Mouse (Mus musculus): ENCODE measurements around the gene Pigh. TPM values are rescaled to one million over a fixed set of nuclear protein-coding genes. Genes with fewer than 3 reads are reported as not detected.

The Pigh gene
- polyA plus RNA-seq, 1 experiment from 2014 or later = 15.3 TPM

GRCm38 (mm10) chr12:79041436-79041835 is 48.0 kb downstream of the Pigh start:
- no peak for ATAC-seq (replicated peaks; ENCODE audit: extremely low read depth, insufficient read depth, low FRiP score)
- H3K27me3 ChIP-seq (ENCODE audit: control insufficient read depth, insufficient read depth, low read length) = peaks cover 37% of the 10 kb centered on the region
- no peak overlapping the region for H3K4me3 ChIP-seq (ENCODE audit: low read length)
- no peaks in the 10 kb centered on the region for H3K36me3 ChIP-seq (ENCODE audit: control insufficient read depth, insufficient read depth)
- H3K9me3 ChIP-seq (replicated peaks; ENCODE audit: control insufficient read depth, low read length) = no peaks in the 10 kb centered on the region
- no peak overlapping the region for H3K27ac ChIP-seq (ENCODE audit: low read length)
- no peak overlapping the region for H3K4me2 ChIP-seq (ENCODE audit: low read depth, low read length)
- H3K4me1 ChIP-seq (ENCODE audit: control insufficient read depth, insufficient read depth, low read length) = peaks cover 13% of the 10 kb centered on the region
- H3K9ac ChIP-seq (ENCODE audit: low read length) = no peak overlapping the region

GRCm38 (mm10) chr12:79040201-79040827 is 49.1 kb downstream of the Pigh start:
- Histone ChIP-seq H3K27me3 (ENCODE audit: control insufficient read depth, insufficient read depth, low read length) (peaks cover 35% of the 10 kb centered on the region), H3K36me3 (ENCODE audit: control insufficient read depth, insufficient read depth) (no peaks in the 10 kb centered on the region), H3K4me2 (ENCODE audit: low read depth, low read length) (no peak overlapping the region), H3K9me3 (replicated peaks; ENCODE audit: control insufficient read depth, low read length) (no peaks in the 10 kb centered on the region), H3K4me1 (ENCODE audit: control insufficient read depth, insufficient read depth, low read length) (peaks cover 11% of the 10 kb centered on the region), H3K27ac (ENCODE audit: low read length) (no peak overlapping the region), H3K4me3 (ENCODE audit: low read length) (no peak overlapping the region), H3K9ac (ENCODE audit: low read length) (no peak overlapping the region)
- ATAC-seq (replicated peaks; ENCODE audit: extremely low read depth, insufficient read depth, low FRiP score) = no peak
- 81% methylated on average over 11 of the region's 11 CpGs for WGBS

GRCm38 (mm10) chr12:79039708-79040107 is 49.7 kb downstream of the Pigh start:
- no peak for ATAC-seq (replicated peaks; ENCODE audit: extremely low read depth, insufficient read depth, low FRiP score)
- H3K27me3 ChIP-seq (ENCODE audit: control insufficient read depth, insufficient read depth, low read length) = peaks cover 35% of the 10 kb centered on the region
- 74% methylated on average over 8 of the region's 8 CpGs for WGBS

GRCm38 (mm10) chr12:79035349-79035748 is 54.1 kb downstream of the Pigh start:
- H3K27ac ChIP-seq (ENCODE audit: low read length) = no peak overlapping the region
- WGBS = 51% methylated on average over 3 of the region's 3 CpGs
- H3K4me1 ChIP-seq (ENCODE audit: control insufficient read depth, insufficient read depth, low read length) = no peaks in the 10 kb centered on the region
- peaks cover 15% of the 10 kb centered on the region for H3K27me3 ChIP-seq (ENCODE audit: control insufficient read depth, insufficient read depth, low read length)
- no peak overlapping the region for H3K9ac ChIP-seq (ENCODE audit: low read length)
- no peak overlapping the region for H3K4me3 ChIP-seq (ENCODE audit: low read length)
- no peak overlapping the region for H3K4me2 ChIP-seq (ENCODE audit: low read depth, low read length)
- no peak for ATAC-seq (replicated peaks; ENCODE audit: extremely low read depth, insufficient read depth, low FRiP score)
- H3K9me3 ChIP-seq (replicated peaks; ENCODE audit: control insufficient read depth, low read length) = no peaks in the 10 kb centered on the region
- no peaks in the 10 kb centered on the region for H3K36me3 ChIP-seq (ENCODE audit: control insufficient read depth, insufficient read depth)

More at GRCm38 (mm10) chr12:79039708-79040107, 49.7 kb downstream of the Pigh start:
- Histone ChIP-seq H3K4me2 (ENCODE audit: low read depth, low read length) (no peak overlapping the region), H3K4me3 (ENCODE audit: low read length) (no peak overlapping the region), H3K36me3 (ENCODE audit: control insufficient read depth, insufficient read depth) (no peaks in the 10 kb centered on the region), H3K9ac (ENCODE audit: low read length) (no peak overlapping the region), H3K4me1 (ENCODE audit: control insufficient read depth, insufficient read depth, low read length) (peaks cover 8% of the 10 kb centered on the region), H3K9me3 (replicated peaks; ENCODE audit: control insufficient read depth, low read length) (no peaks in the 10 kb centered on the region), H3K27ac (ENCODE audit: low read length) (no peak overlapping the region)

GRCm38 (mm10) chr12:79034331-79034730 is 55.1 kb downstream of the Pigh start:
- H3K27me3 ChIP-seq (ENCODE audit: control insufficient read depth, insufficient read depth, low read length) = peaks cover 10% of the 10 kb centered on the region
- no peaks in the 10 kb centered on the region for H3K9me3 ChIP-seq (replicated peaks; ENCODE audit: control insufficient read depth, low read length)
- no peak overlapping the region for H3K4me2 ChIP-seq (ENCODE audit: low read depth, low read length)
- no peaks in the 10 kb centered on the region for H3K4me1 ChIP-seq (ENCODE audit: control insufficient read depth, insufficient read depth, low read length)
- no peak for ATAC-seq (replicated peaks; ENCODE audit: extremely low read depth, insufficient read depth, low FRiP score)
- H3K9ac ChIP-seq (ENCODE audit: low read length) = no peak overlapping the region
- no peaks in the 10 kb centered on the region for H3K36me3 ChIP-seq (ENCODE audit: control insufficient read depth, insufficient read depth)
- 98% methylated on average over 2 of the region's 2 CpGs for WGBS
- H3K27ac ChIP-seq (ENCODE audit: low read length) = no peak overlapping the region
- no peak overlapping the region for H3K4me3 ChIP-seq (ENCODE audit: low read length)

Other genes starting within 250 kb of the Pigh start
- 68.0 and 84.8 TPM in 2 replicates for gene Atp6v1d, start 228.0 kb downstream of the Pigh start, polyA plus RNA-seq (2015; fragmentation: Nextera tagmentation; extraction: Ambion mirVana)
- 153 and 161 TPM in 2 replicates for gene Eif2s1, start 227.8 kb downstream of the Pigh start, polyA plus RNA-seq (2015; fragmentation: Nextera tagmentation; extraction: Ambion mirVana)
- 2.3 and 2.4 TPM in 2 replicates for gene Plek2, start 182.7 kb downstream of the Pigh start, polyA plus RNA-seq (2015; fragmentation: Nextera tagmentation; extraction: Ambion mirVana)
- 3.9 and 4.7 TPM in 2 replicates for gene Tmem229b, start 82.0 kb downstream of the Pigh start, polyA plus RNA-seq (2015; fragmentation: Nextera tagmentation; extraction: Ambion mirVana)
- 1.8 and 2.8 TPM in 2 replicates for gene Plekhh1, start 60.5 kb downstream of the Pigh start, polyA plus RNA-seq (2015; fragmentation: Nextera tagmentation; extraction: Ambion mirVana)
- gene Arg2, start 41.1 kb upstream of the Pigh start, polyA plus RNA-seq (2015; fragmentation: Nextera tagmentation; extraction: Ambion mirVana) = 0.67 and 0.99 TPM in 2 replicates
- gene Vti1b, start 83.0 kb upstream of the Pigh start, polyA plus RNA-seq (2015; fragmentation: Nextera tagmentation; extraction: Ambion mirVana) = 85.3 and 98.8 TPM in 2 replicates
- 13.2 and 13.8 TPM in 2 replicates for gene Rdh11, start 102.6 kb upstream of the Pigh start, polyA plus RNA-seq (2015; fragmentation: Nextera tagmentation; extraction: Ambion mirVana)
- 0.71 and 1.1 TPM in 2 replicates for gene Rdh12, start 119.3 kb upstream of the Pigh start, polyA plus RNA-seq (2015; fragmentation: Nextera tagmentation; extraction: Ambion mirVana)
- gene Zfyve26, start 206.7 kb upstream of the Pigh start, polyA plus RNA-seq (2015; fragmentation: Nextera tagmentation; extraction: Ambion mirVana) = 8.7 and 9.2 TPM in 2 replicates
- 5.0 and 5.3 TPM in 2 replicates for gene Rad51b, start 207.6 kb upstream of the Pigh start, polyA plus RNA-seq (2015; fragmentation: Nextera tagmentation; extraction: Ambion mirVana)